Mouse (Mus musculus) forebrain, embryonic 14.5 days (tissue): ENCODE data around the gene Insl5. TPM values are rescaled to one million over a fixed set of nuclear protein-coding genes. Genes with fewer than 3 reads are reported as not detected.

Experiments used
- ATAC-seq: fragments of 200-750 bp; cut with Nextera tagmentation; 2 replicates; pipeline ENCODE4 v1.8.0; 2017; ENCODE audit warnings: mild to moderate bottlenecking, moderate library complexity
- DNase-seq: peaks from one replicate; pipeline ENCODE4 v3.0.0-alpha.2; 2015; ENCODE audit warnings: low spot score
- H3K27ac ChIP-seq: fragments of 300-500 bp; sonication (generic); 2 replicates; pipeline ENCODE4 v1.5.1; 2014; ENCODE audit warnings: low read depth, mild to moderate bottlenecking, control low read depth, low read length, moderate library complexity
- H3K27me3 ChIP-seq: fragments of 300-500 bp; sonication (generic); replicated peaks from 2 replicates; pipeline ENCODE4 v1.6.1; 2014; ENCODE audit warnings: low read length, control low read depth, mixed read lengths; ENCODE audit not compliant: control insufficient read depth, insufficient read depth
- H3K36me3 ChIP-seq: fragments of 300-500 bp; sonication (generic); 2 replicates; pipeline ENCODE4 v1.6.1; 2014; ENCODE audit warnings: low read length, control low read depth; ENCODE audit not compliant: control insufficient read depth, insufficient read depth
- H3K4me1 ChIP-seq: fragments of 300-500 bp; sonication (generic); 2 replicates; pipeline ENCODE4 v1.6.1; 2014; ENCODE audit warnings: antibody characterized with exemption, low read length, control low read depth; ENCODE audit not compliant: control insufficient read depth, insufficient read depth
- H3K4me2 ChIP-seq: fragments of 300-500 bp; sonication (generic); 2 replicates; pipeline ENCODE4 v1.6.1; 2014; ENCODE audit warnings: mild to moderate bottlenecking, control low read depth, low read length
- H3K4me3 ChIP-seq: fragments of 300-500 bp; sonication (generic); 2 replicates; pipeline ENCODE4 v1.5.1; 2014; ENCODE audit warnings: low read depth, low read length, control low read depth
- H3K9ac ChIP-seq: fragments of 300-500 bp; sonication (generic); 2 replicates; pipeline ENCODE4 v1.6.1; 2014; ENCODE audit warnings: mild to moderate bottlenecking, low read length, control low read depth, moderate library complexity
- H3K9me3 ChIP-seq: fragments of 300-500 bp; sonication (generic); replicated peaks from 2 replicates; pipeline ENCODE4 v1.6.1; 2016; ENCODE audit warnings: low read length, control low read depth, mixed read lengths; ENCODE audit not compliant: control insufficient read depth
- WGBS: fragments of 180-500 bp; shearing (Covaris S2); extraction: QIAGEN DNeasy Blood & Tissue Kit; methylation state at CpG from one replicate; pipeline ENCODE4 v1.1.7; 2014; 5-methylcytosine and 5-hydroxymethylcytosine counted together
- polyA plus RNA-seq: library from polyadenylated mRNA; unstranded; fragments of >200 nt; fragmentation: Nextera tagmentation; extraction: Ambion mirVana; gene quantifications from 2 replicates; pipeline ENCODE4 v1.2.1, GENCODE M21; 2014

The Insl5 gene
- not detected in 2 replicates for polyA plus RNA-seq

- H3K9me3 ChIP-seq = no peaks in the 10 kb centered on the region
- DNase-seq (no peak), ATAC-seq (no peak)
- H3K4me2 ChIP-seq = no peak within 1 kb of the TSS
- H3K27me3 ChIP-seq = no peaks in the 10 kb centered on the region
- no peak within 1 kb of the TSS for H3K9ac ChIP-seq
- no peak within 1 kb of the TSS for H3K4me3 ChIP-seq
- H3K4me1 ChIP-seq = no peaks in the 10 kb centered on the region
- no peak within 1 kb of the TSS for H3K27ac ChIP-seq
- WGBS = 97% methylated on average over 4 of the region's 4 CpGs
- H3K36me3 ChIP-seq = no peaks in the 10 kb centered on the region
These were observed at the start of gene Insl5 for GRCm38 (mm10) chr4:103026621-103027020. TSS of gene Insl5 (minus strand) at chr4:103026842.

GRCm38 (mm10) chr4:103070631-103071030 lies 44.0 kb upstream of the Insl5 start:
- H3K4me1 ChIP-seq = peaks cover 4% of the 10 kb centered on the region; the same call in 1 of the 2 replicates
- no peaks in the 10 kb centered on the region for H3K9me3 ChIP-seq
- no peak overlapping the region for H3K27ac ChIP-seq
- ATAC-seq (no peak), DNase-seq (no peak)
- H3K4me3 ChIP-seq = no peak overlapping the region
- H3K4me2 ChIP-seq = no peak overlapping the region
- WGBS = 68% methylated on average over 3 of the region's 3 CpGs
- H3K9ac ChIP-seq = no peak overlapping the region
- no peaks in the 10 kb centered on the region for H3K36me3 ChIP-seq
- H3K27me3 ChIP-seq = no peaks in the 10 kb centered on the region

DNA sequence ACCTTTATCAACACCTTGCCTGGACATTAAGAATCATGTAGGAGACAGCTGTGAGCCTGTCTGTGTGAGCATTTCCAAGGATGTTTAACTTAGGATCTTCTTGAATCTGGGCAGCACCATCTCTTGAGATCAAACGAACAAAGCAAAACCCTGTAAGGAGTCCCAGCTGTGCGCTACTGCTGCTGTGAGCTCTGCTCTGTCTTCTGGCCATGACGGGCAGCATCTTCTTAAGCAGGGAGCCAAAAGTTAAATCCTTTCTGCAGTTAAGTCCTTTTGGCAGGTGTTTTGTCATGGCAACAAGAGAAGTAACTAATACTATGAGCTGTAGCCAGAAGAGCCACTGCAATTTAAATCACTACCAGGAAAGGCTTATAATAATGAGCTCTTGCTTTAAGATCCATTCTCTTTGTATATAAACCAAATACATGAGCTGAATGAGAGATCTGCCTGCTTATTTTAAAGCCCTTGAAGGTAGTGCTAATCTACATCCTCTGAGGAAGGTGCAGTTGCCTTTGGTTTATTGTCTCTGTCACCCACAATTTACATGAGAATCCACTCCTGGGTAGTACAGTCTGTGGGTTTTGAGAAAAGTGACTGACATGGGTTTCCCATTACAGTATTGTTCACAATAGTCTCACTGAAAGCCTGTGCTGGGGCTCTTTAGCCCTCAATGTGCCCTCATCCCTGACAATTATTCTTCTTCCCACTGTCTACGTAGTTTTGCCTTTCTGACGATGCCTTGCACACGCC lies 41.4 kb upstream of the Insl5 start:
- H3K4me2 ChIP-seq = no peak overlapping the region
- H3K9ac ChIP-seq = no peak overlapping the region
- H3K4me1 ChIP-seq = peaks cover 4% of the 10 kb centered on the region; the same call in 1 of the 2 replicates
- 34% methylated on average over 6 of the region's 6 CpGs for WGBS
- ATAC-seq (no peak), DNase-seq (peak; percentile 1)
- H3K27me3 ChIP-seq = no peaks in the 10 kb centered on the region
- no peaks in the 10 kb centered on the region for H3K36me3 ChIP-seq
- no peaks in the 10 kb centered on the region for H3K9me3 ChIP-seq
- no peak overlapping the region for H3K27ac ChIP-seq
- no peak overlapping the region for H3K4me3 ChIP-seq

DNA sequence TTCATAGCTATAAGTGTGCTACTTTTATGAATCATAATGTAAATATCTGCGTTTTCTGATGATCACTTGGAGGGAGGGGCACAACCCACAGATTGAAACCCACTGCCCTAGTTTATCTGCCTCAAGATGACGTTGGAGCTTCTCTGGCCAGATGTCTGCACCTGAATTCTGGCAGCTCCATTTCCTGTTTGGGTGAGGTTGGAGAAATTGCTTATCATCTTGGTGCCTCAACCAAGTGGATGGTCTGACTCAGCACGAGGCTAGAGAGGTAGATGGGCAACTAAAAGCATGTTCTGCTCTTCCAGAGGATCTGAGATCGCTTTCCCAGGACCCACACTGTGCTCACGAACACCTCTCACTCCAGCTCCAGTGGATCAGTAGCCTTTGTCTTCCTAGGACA lies 38.3 kb upstream of the Insl5 start:
- WGBS = 90% methylated on average over 5 of the region's 5 CpGs
- Histone ChIP-seq H3K4me1 (peaks cover 4% of the 10 kb centered on the region; the same call in 1 of the 2 replicates), H3K4me3 (no peak overlapping the region), H3K4me2 (no peak overlapping the region), H3K9ac (no peak overlapping the region), H3K27me3 (no peaks in the 10 kb centered on the region), H3K36me3 (no peaks in the 10 kb centered on the region), H3K27ac (no peak overlapping the region), H3K9me3 (no peaks in the 10 kb centered on the region)
- DNase-seq = no peak
- no peak for ATAC-seq

DNA sequence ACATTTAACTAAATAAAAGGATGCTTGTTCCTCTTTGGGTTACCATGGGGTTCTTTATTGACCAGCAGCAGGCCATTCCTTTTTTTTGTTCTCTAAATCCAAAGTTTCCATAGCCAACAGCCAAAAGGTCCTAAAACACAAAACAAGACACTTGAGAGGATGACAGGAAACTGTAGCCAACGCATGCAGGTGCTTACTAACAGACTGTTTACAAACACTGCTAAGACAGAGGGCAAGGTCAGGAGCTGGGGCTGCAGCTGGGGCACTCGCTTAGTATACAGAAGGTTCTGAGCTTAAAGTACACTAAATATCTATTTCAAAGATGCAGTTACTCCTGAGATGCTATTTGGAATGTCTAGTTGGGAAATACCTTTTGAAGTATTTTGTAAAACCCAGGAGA lies 37.8 kb upstream of the Insl5 start:
- no peak overlapping the region for H3K27ac ChIP-seq
- ATAC-seq = no peak
- DNase-seq = no peak
- H3K27me3 ChIP-seq = no peaks in the 10 kb centered on the region
- H3K9me3 ChIP-seq = no peaks in the 10 kb centered on the region
- no peak overlapping the region for H3K4me2 ChIP-seq
- 80% methylated on average over 2 of the region's 2 CpGs for WGBS
- peaks cover 4% of the 10 kb centered on the region; the same call in 1 of the 2 replicates for H3K4me1 ChIP-seq
- no peaks in the 10 kb centered on the region for H3K36me3 ChIP-seq
- no peak overlapping the region for H3K9ac ChIP-seq
- H3K4me3 ChIP-seq = no peak overlapping the region

GRCm38 (mm10) chr4:103056909-103057308 lies 30.3 kb upstream of the Insl5 start:
- no peaks in the 10 kb centered on the region for H3K36me3 ChIP-seq
- H3K4me1 ChIP-seq = no peaks in the 10 kb centered on the region
- H3K4me2 ChIP-seq = no peak overlapping the region
- WGBS = 94% methylated on average over 5 of the region's 5 CpGs
- DNase-seq (no peak), ATAC-seq (no peak)
- no peaks in the 10 kb centered on the region for H3K9me3 ChIP-seq
- no peak overlapping the region for H3K27ac ChIP-seq
- no peaks in the 10 kb centered on the region for H3K27me3 ChIP-seq
- H3K4me3 ChIP-seq = no peak overlapping the region
- no peak overlapping the region for H3K9ac ChIP-seq

DNA sequence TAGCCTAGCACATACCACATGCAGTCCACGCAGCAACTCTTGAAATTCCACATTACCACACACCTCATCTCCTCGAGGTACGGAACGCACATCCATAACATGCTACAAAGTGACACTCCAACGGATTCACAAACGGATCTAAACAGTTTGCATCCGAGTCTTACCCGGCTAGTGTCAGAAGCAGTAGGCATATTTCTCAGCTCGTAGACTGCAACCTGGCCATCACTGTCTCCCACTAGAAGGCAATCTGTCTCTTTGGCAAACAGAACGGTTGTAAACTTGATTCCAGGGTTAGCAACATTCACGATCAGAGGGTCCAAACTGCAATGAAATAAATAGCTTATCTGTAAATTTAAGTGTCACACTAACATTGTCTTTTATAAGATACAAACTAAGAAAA lies 21.4 kb upstream of the Insl5 start:
- no peaks in the 10 kb centered on the region for H3K27me3 ChIP-seq
- H3K9me3 ChIP-seq = no peaks in the 10 kb centered on the region
- H3K4me2 ChIP-seq = no peak overlapping the region
- H3K9ac ChIP-seq = no peak overlapping the region
- 85% methylated on average over 11 of the region's 11 CpGs for WGBS
- ATAC-seq (no peak), DNase-seq (peak; percentile 3)
- no peak overlapping the region for H3K4me3 ChIP-seq
- no peak overlapping the region for H3K27ac ChIP-seq
- no peaks in the 10 kb centered on the region for H3K4me1 ChIP-seq
- no peaks in the 10 kb centered on the region for H3K36me3 ChIP-seq

DNA sequence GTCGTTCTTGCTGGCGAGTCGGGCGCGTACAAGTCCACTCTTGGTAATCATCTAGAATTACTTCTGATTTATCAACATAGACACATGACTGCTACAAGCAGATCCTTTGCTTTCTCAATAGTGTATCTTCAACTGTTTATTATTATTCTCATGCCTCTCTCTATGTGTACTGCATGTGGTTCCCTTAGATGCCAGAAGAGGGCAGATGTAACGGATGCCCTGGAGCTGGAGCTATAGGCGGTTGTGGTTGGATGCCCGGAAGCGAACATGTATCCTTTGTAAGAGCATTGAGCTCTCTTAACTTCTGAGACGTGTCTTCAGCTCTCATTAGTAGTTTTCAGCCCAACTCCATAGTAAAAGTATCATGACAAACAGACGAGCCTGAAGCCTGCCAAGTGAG lies 16.4 kb upstream of the Insl5 start:
- Histone ChIP-seq H3K27me3 (no peaks in the 10 kb centered on the region), H3K36me3 (no peaks in the 10 kb centered on the region), H3K4me2 (no peak overlapping the region), H3K4me1 (no peaks in the 10 kb centered on the region), H3K9ac (no peak overlapping the region), H3K27ac (no peak overlapping the region), H3K9me3 (no peaks in the 10 kb centered on the region), H3K4me3 (no peak overlapping the region)
- ATAC-seq (no peak), DNase-seq (no peak)
- 90% methylated on average over 11 of the region's 11 CpGs for WGBS

DNA sequence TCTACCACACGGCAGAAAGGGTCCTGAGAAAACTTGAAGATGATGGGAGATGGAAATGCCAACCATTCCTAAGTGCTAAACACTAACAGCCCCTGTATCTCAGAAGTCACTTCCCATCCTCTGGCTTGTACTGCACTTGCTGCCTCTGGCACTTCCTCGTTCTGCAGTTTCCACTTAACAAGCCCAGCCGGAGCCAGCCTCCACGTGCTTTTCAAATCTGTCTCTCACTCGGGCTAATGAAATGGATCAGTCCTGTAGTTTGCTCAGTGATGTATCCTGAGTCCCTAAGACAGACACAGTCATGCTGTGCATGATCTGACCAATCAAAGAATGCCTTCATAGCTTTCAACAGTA lies 13.2 kb upstream of the Insl5 start:
- WGBS = 78% methylated on average over 5 of the region's 5 CpGs
- H3K9me3 ChIP-seq = no peaks in the 10 kb centered on the region

More for the DNA sequence above, 13.2 kb upstream of the Insl5 start:
- no peak overlapping the region for H3K4me3 ChIP-seq
- H3K36me3 ChIP-seq = no peaks in the 10 kb centered on the region
- H3K27ac ChIP-seq = no peak overlapping the region
- H3K9ac ChIP-seq = no peak overlapping the region
- no peaks in the 10 kb centered on the region for H3K27me3 ChIP-seq
- ATAC-seq (no peak), DNase-seq (no peak)
- H3K4me1 ChIP-seq = no peaks in the 10 kb centered on the region
- H3K4me2 ChIP-seq = no peak overlapping the region
